Mouse (Mus musculus) limb, embryonic 14.5 days (tissue): ENCODE data around the gene Anp32a. TPM values are rescaled to one million over a fixed set of nuclear protein-coding genes. Genes with fewer than 3 reads are reported as not detected.
A peak's percentile ranks its signal among the peaks of the same experiment; 100 is the strongest.

Source experiments
- ATAC-seq: fragments of 200-750 bp; cut with Nextera tagmentation; 2 replicates; pipeline ENCODE4 v1.8.0; 2017; ENCODE audit warnings: low read depth, moderate number of reproducible peaks, moderate TSS enrichment; ENCODE audit not compliant: low FRiP score
- DNase-seq: peaks from one replicate; pipeline ENCODE4 v3.0.0-alpha.2; 2015; ENCODE audit warnings: low spot score
- H3K27ac ChIP-seq: fragments of 300-500 bp; sonication (generic); replicated peaks from 2 replicates; pipeline ENCODE4 v1.5.1; 2014; ENCODE audit warnings: low read depth, mild to moderate bottlenecking, low read length, moderate library complexity, mixed read lengths
- H3K27me3 ChIP-seq: fragments of 300-500 bp; sonication (generic); 2 replicates; pipeline ENCODE4 v1.6.1; 2014; ENCODE audit warnings: low read length, mixed read lengths; ENCODE audit not compliant: control insufficient read depth, insufficient read depth
- H3K36me3 ChIP-seq: fragments of 300-500 bp; sonication (generic); 2 replicates; pipeline ENCODE4 v1.6.1; 2014; ENCODE audit warnings: mild to moderate bottlenecking, low read length, moderate library complexity, mixed read lengths; ENCODE audit not compliant: control insufficient read depth, insufficient read depth
- H3K4me1 ChIP-seq: fragments of 300-500 bp; sonication (generic); 2 replicates; pipeline ENCODE4 v1.6.1; 2014; ENCODE audit warnings: antibody characterized with exemption, low read length, mixed read lengths; ENCODE audit not compliant: control insufficient read depth, insufficient read depth
- H3K4me2 ChIP-seq: fragments of 300-500 bp; sonication (generic); replicated peaks from 2 replicates; pipeline ENCODE4 v1.6.1; 2014; ENCODE audit warnings: low read depth, mild to moderate bottlenecking, low read length, moderate library complexity; ENCODE audit not compliant: severe bottlenecking
- H3K4me3 ChIP-seq: fragments of 300-500 bp; sonication (generic); replicated peaks from 2 replicates; pipeline ENCODE4 v1.5.1; 2014; ENCODE audit warnings: low read length
- H3K9ac ChIP-seq: fragments of 300-500 bp; sonication (generic); 2 replicates; pipeline ENCODE4 v1.6.1; 2014; ENCODE audit warnings: mild to moderate bottlenecking, low read depth, low read length, moderate library complexity; ENCODE audit not compliant: severe bottlenecking
- H3K9me3 ChIP-seq: fragments of 300-500 bp; sonication (generic); 2 replicates; pipeline ENCODE4 v1.6.1; 2016; ENCODE audit warnings: low read length; ENCODE audit not compliant: control insufficient read depth
- POLR2A ChIP-seq: fragments of 200-500 bp; IDR thresholded peaks from 2 replicates; pipeline ENCODE4 v1.8.0; 2012; ENCODE audit warnings: inconsistent platforms, mild to moderate bottlenecking, moderate library complexity, borderline replicate concordance; ENCODE audit not compliant: insufficient read depth, insufficient read length; ENCODE audit errors: extremely low read depth
- WGBS: fragments of 180-500 bp; shearing (Covaris S2); extraction: QIAGEN DNeasy Blood & Tissue Kit; methylation state at CpG from one replicate; pipeline ENCODE4 v1.1.7; 2014; 5-methylcytosine and 5-hydroxymethylcytosine counted together
- polyA plus RNA-seq, 2 experiments: library from polyadenylated mRNA; depleted of rRNA in 1 of 2; stranded (reverse) in 1 of 2; unstranded in 1 of 2; fragments of >200 nt; fragmentation: Nextera tagmentation in 1 of 2; extraction: Ambion mirVana in 1 of 2; gene quantifications; 2 replicates each; pipeline versions ENCODE4 v1.2.1 to v1.2.3; 2012 to 2014

The Anp32a gene
- polyA plus RNA-seq, 2 experiments: 104 to 468 TPM

GRCm38 (mm10) chr9:62364831-62365230 lies 23.7 kb downstream of the Anp32a start:
- Histone ChIP-seq H3K9ac (no peak overlapping the region), H3K4me1 (peaks cover 61% of the 10 kb centered on the region), H3K27ac (no peak overlapping the region), H3K4me3 (no peak overlapping the region), H3K36me3 (no peaks in the 10 kb centered on the region; the same call in 1 of the 2 replicates), H3K4me2 (no peak overlapping the region), H3K9me3 (no peaks in the 10 kb centered on the region), H3K27me3 (no peaks in the 10 kb centered on the region)
- no peak for ATAC-seq
- 44% methylated on average over 7 of the region's 7 CpGs for WGBS
- no peak for TF ChIP-seq POLR2A
- DNase-seq: no peak

GRCm38 (mm10) chr9:62365326-62366080 lies 24.4 kb downstream of the Anp32a start:
- WGBS: 68% methylated on average over 8 of the region's 8 CpGs
- ATAC-seq (no peak), DNase-seq (no peak)
- no peaks in the 10 kb centered on the region for H3K27me3 ChIP-seq
- H3K36me3 ChIP-seq: no peaks in the 10 kb centered on the region; the same call in 1 of the 2 replicates
- TF ChIP-seq POLR2A: no peak
- no peaks in the 10 kb centered on the region for H3K9me3 ChIP-seq
- H3K27ac ChIP-seq: no peak overlapping the region
- H3K4me2 ChIP-seq: no peak overlapping the region
- H3K4me1 ChIP-seq: peaks cover 67% of the 10 kb centered on the region
- H3K4me3 ChIP-seq: no peak overlapping the region
- H3K9ac ChIP-seq: no peak overlapping the region

- no peak overlapping the region for H3K4me2 ChIP-seq
- WGBS: 70% methylated on average over 23 of the region's 23 CpGs
- ATAC-seq (no peak), DNase-seq (no peak)
- no peaks in the 10 kb centered on the region for H3K27me3 ChIP-seq
- H3K4me3 ChIP-seq: no peak overlapping the region
- H3K4me1 ChIP-seq: peaks cover 63% of the 10 kb centered on the region
- no peak for TF ChIP-seq POLR2A
- no peaks in the 10 kb centered on the region for H3K9me3 ChIP-seq
- H3K27ac ChIP-seq: peak overlapping the region; percentile 48; the same call in 1 of the 2 replicates
- H3K36me3 ChIP-seq: no peaks in the 10 kb centered on the region; the same call in 1 of the 2 replicates
- peak overlapping the region; percentile 28; the same call in 1 of the 2 replicates for H3K9ac ChIP-seq
Measured at GRCm38 (mm10) chr9:62366478-62367458, 25.7 kb downstream of the Anp32a start.

- Histone ChIP-seq H3K9me3 (no peaks in the 10 kb centered on the region), H3K27ac (peak overlapping the region; percentile 48; the same call in 1 of the 2 replicates), H3K9ac (peak overlapping the region; percentile 28; the same call in 1 of the 2 replicates), H3K4me2 (no peak overlapping the region), H3K4me3 (no peak overlapping the region), H3K4me1 (peaks cover 54% of the 10 kb centered on the region), H3K27me3 (no peaks in the 10 kb centered on the region), H3K36me3 (peaks cover 6% of the 10 kb centered on the region)
- TF ChIP-seq POLR2A: no peak
- DNase-seq (no peak), ATAC-seq (no peak)
- WGBS: 66% methylated on average over 10 of the region's 10 CpGs
Measured at GRCm38 (mm10) chr9:62367510-62368071, 26.5 kb downstream of the Anp32a start.

GRCm38 (mm10) chr9:62368256-62368905 lies 27.3 kb downstream of the Anp32a start:
- Histone ChIP-seq H3K4me2 (no peak overlapping the region), H3K27ac (no peak overlapping the region), H3K27me3 (no peaks in the 10 kb centered on the region), H3K4me1 (peaks cover 47% of the 10 kb centered on the region), H3K4me3 (no peak overlapping the region), H3K36me3 (peaks cover 14% of the 10 kb centered on the region), H3K9ac (no peak overlapping the region), H3K9me3 (no peaks in the 10 kb centered on the region)
- ATAC-seq (no peak), DNase-seq (no peak)
- TF ChIP-seq POLR2A: no peak
- 68% methylated on average over 6 of the region's 6 CpGs for WGBS
